Mouse (Mus musculus): ENCODE measurements at regions not wholly inside any gene's neighbourhood (a gene's known extent, or its start where the extent isn't known, plus 50 kb on each side); places are given as distances from the start of the nearest gene placed in this dataset.

DNA sequence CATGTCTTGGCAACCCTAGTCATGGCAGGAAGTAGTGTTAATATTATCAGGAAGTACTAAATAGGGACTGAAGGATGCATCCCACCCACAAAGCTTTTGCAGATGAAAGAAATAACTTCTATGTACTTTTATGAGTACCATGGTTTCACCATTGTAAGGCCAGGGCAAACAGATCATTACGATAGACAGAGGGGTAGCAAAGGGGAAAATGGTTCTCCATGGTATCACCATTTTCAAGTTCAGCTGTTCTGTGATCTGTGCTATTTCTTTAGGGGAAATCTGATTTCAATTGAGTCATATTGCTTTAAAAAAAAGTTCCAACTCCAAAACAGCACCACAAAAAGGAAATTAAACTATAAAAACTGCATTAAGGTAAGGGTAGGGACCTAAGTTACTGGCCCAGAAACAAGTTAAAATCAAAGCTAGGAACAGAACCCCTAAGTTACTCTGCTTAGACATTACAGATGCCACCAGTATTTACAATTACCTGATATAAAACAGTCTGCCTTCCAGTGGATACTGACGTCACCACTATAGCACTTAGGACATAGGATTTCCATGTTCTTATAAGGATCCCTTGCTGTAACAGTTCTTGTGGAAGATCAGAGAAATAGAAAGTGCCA, 610.4 kb downstream of the Bcl11a start:
- no peak for ATAC-seq (ENCODE audit: low TSS enrichment)

DNA sequence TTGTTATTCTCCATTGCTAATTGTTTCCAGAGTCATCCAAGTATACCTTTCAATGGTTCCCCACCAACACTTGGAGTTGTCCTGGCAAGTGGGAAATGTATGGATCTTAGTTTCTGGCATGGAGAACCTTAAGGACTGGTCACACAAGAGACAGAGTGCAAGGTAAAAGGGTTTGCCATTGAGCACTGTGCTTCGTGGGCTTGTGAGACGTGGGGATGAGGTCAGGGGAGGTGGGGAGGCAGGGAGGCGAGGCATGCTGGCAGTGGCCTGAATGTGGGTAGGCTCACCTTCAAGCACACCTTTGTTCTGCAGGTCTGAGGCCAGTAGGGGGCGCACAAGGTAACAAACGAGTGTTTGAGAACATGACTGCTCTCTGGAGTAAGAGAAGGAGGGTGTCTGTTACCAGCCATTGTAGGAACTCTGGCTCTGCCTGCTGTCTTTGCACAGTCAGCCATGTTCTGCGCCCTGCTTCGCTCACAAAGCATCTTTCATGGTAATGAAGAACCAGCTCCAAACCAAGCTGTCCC, 612.0 kb downstream of the Bcl11a start:
- ATAC-seq (ENCODE audit: low TSS enrichment) = peak; percentile 50; the same call in 1 of the 2 replicates

DNA sequence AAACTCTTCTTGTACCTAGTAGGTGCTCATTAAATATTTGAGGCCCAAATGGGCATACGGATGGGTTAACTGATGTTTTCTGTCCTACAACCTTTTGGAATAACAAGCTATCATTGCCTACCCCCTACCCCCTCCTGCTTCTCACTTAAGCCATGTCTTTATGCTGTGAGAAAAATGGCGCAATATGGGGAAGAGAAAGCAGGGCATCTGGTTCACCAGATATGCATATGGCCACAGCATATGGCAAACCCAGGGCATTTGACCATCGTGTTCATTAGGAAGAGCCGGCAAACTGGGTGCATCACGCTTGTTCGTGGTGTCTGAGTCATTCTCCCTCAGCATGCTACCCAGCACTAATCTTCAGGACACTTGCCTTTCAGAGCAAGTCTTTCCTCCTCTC, 616.1 kb downstream of the Bcl11a start:
- ATAC-seq (ENCODE audit: low TSS enrichment) = no peak

DNA sequence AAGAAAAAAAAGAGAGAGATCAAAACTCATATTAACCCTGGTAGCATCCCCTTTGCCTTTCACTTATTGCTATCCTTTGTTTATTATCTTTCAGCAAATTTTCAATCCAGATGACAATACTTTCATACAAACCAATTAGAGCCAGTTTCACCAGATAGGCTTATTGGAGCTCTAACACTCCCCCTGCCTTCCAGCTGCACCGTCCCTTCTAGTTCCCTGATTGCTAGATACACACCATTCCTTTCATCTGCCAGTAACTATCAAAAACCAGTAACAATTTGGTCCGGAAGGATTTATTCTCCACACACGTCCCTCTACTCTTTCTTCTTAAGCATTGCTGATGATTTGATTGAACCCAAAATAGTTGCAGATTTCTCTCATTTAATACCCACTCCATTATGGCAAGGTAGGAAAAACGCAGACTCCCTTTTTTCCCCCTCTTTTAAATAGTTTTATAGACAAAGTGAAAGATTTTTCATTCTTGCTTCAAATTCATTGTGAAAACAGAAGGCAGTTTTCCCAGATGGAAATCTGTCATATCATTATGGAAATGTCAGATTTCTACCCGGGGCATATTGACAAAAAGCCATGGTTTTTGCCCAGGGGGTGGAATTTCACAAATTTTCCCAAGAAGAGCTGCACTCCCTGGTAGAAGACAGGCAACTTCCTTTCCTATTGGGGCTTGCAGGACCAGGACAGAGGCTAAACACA, 617.3 kb downstream of the Bcl11a start:
- no peak for ATAC-seq (ENCODE audit: low TSS enrichment)

DNA sequence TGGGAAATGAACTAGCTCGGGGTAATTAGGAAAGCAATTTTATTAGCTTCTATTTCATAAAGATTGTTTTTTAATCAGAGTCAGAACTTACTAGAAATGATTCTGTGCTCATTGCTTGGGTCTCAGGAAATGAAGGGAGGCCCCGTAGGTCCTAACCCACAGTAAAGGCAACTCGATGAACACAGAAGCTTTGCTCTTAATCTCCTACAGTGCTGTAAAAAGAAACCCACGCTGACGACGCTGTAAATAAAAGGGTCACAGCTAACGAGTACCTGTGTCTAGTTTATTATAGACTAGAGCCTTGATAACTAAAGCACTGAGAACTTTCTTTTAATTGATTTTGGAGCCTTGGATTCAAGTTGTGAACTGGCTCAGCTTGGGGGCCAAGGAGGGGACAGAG, 618.7 kb downstream of the Bcl11a start:
- ATAC-seq (ENCODE audit: low TSS enrichment) = no peak

DNA sequence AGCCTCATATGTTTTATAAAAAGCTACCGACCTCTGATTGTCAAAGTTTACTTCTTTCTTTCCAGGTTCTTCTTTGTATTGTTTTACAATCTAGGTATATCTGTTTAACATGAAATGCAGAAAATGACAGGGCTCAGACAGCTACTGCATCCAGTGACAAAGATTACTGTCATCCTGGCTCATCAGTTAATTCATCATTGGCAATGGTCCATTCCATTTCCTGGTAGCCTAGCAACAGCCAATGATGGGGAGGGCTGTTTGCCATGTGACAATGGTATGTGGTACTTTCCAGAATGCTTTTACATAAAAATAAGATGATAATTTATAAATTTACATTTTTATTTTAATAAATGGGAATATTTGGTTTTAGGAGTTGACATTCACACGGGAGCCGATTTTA, 630.9 kb downstream of the Bcl11a start:
- ATAC-seq (ENCODE audit: low TSS enrichment) = no peak

DNA sequence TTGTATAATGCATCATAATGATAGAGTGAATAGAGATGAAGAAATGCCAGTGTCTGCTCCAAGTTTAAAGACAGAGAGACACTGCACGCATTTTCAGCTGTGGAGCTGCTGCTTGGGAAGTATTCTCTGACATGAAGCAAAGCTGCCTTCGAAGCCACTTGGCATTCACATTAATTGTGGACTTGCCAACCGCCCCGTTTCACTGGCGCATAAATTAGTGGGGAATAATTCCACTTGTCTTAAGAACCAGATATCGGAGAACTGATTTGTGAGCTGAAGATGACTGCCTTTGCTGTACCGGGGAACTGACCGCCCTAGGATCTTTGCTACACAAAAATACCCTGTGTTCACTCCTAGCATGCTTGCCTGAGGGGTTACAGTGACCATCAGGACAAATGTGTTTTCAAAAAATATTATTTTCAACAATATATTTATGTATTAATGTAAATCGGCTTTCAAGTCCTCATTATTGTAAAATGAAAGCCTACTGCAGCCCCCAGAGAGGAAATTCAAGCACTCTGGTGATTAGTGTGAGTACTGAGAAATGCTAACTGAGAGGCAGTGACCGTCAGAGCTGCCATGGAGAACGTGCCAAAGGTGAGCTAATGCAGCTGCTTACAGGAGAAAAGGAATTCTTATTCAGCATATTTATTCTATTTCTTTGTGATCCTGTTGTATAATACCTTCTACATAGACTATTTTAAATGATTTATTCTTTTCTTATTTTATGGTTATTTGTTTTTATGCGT, 638.9 kb downstream of the Bcl11a start:
- ATAC-seq (ENCODE audit: low TSS enrichment) = peak; percentile 67

DNA sequence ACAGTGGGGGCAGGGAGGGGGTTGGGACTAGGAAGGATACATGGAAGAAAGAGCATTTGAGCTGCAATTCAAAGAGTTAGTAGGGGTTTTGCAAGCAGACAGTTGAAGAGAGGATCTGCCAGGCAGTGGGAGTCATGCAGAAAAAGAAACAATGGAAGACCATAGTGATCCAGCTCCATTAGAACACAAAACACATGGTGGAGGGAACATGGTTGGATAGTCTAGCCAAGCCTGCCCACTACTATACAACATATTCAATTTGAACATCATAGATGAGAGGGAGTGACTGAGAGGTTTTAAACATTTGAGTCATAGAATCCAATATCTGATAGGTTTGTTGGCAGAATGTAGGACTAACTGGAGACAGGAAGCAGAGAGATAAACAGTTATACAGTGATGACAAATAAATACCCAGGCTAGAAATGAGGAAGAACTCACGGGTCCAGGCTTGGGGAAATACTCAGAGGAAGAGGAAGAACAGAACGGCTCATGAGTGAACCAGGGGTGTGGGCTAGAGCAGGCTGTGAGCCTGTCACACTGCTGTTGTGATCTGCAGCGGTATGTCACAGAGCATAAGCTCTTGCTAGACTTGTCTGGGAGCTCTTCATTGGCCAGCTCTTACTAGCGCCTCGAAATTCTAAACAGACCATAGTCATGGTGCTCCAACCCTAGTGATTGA, 646.5 kb downstream of the Bcl11a start:
- no peak for ATAC-seq (ENCODE audit: low TSS enrichment)

DNA sequence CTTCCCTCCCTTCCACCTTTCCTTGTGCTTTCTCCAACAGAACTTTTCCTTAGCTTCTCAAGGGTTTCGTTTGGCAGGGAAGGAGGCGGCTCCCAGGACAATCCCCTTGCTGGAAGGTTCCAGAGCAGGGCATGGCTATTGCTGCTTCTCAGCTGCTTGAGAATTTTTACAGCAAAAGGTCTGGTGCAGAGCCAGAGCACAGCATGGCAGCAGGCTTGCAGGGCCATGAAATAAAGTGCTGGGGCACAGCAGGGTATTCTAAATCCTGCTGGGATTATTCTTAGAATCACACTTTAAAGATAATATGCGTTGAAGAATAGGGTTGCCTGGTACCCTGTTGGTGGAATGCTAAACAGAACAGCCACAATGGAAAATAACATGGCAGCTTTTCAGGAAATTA, 648.5 kb downstream of the Bcl11a start:
- ATAC-seq (ENCODE audit: low TSS enrichment) = no peak; the same call in 1 of the 2 replicates

DNA sequence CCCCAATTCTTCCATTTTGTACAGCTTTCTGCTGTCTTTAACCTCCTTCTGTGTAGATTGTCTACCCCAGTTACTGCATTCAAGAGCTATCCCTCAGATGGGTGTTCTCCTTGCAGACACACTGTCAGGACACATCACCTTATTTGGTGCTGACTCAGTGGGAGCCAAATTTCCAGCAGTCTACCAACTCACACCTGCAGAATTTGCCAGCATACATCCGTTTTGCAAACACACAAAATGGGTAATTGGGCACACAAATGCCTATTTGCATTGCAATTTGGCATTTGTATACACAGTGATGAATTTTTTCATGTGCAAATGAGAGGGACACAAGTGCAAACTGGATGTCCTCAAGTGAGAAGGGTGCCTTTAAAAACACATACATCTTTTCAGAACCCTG, 649.5 kb downstream of the Bcl11a start:
- ATAC-seq (ENCODE audit: low TSS enrichment) = peak; percentile 44; the same call in 1 of the 2 replicates

DNA sequence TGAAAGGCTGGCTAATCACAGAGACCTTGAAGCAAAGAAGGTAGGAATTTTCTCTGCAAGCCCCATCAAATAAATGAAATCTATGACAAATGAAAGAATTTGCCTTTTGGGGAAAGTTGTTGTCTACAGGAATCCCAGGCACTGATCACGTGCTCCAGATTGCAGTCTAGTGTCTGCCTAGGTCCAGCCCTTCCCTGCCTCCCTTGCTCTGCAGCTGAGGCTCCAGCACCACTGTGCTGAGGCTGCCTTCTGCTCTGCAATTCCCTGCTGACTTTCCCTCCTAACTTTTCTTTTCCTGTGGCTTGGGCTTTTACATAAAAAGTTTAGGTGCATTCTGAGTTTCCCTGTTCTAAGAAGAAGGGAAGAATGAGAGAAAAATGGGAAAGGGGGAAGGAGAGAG, 653.6 kb downstream of the Bcl11a start:
- ATAC-seq (ENCODE audit: low TSS enrichment) = no peak

DNA sequence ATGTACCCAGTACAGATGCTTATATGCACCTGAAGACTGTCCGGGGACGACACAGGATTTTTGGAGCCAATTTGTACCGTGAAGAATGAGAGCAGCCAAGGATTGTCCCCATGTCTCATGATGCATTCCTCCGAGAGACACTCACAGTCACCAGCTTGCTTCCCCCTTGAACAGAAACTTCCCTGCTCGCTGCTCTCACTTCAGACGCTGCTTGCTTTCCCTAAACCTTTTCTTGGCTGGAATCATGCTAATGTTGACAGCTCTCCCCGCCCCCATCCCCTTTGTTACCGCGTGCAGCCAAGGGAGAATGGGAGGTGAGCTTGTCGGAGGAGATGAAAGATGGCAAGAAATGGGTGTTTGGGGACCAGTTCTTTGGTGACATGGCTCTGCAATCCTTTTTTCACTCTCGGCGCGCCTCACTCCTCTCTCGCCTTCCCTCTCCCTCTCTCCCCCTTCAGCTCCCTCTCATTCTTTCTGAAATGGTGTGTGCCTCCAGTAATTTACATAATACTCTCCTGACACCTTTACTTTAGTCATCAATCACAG, 661.9 kb downstream of the Bcl11a start:
- peak; percentile 53 for ATAC-seq (ENCODE audit: low TSS enrichment)

DNA sequence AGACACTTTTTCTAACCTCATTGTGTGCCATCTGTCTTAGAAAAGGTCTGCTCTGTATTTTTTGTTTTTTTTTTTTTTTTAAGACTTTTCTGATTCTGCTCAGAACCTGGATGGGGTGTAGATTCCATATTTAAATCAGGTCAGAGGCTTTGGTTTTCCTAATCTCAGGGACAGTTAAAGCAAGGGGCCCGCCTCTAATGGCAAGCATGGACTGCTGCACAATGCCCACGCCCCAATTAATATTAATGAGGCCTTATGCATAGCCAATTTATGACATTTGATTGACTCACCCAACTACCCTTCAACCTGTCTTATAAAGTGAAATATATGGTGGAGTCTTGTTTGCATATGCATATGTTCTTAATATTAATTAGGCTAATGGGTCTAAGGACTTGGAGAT, 662.6 kb downstream of the Bcl11a start:
- ATAC-seq (ENCODE audit: low TSS enrichment) = no peak

DNA sequence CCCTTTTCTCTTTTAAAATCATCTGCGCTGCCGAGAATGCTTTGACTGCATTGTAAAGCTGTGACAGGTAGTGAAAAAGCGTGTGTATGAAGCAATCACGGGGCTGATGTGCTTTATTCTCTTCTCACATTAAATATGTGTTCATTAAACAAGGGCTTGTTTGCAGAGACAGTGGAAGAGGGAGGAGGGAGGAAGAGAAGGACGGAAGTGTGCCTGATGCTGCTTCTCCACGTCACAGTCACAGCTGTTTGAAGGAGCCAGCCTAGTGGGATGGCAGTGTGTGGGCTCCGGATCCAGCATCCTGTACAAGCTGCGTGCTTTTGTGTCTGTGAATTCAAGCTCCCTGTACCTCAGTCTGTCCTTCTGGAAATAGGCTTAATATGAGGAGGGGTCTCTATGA, 664.7 kb downstream of the Bcl11a start:
- ATAC-seq (ENCODE audit: low TSS enrichment) = peak; percentile 96

DNA sequence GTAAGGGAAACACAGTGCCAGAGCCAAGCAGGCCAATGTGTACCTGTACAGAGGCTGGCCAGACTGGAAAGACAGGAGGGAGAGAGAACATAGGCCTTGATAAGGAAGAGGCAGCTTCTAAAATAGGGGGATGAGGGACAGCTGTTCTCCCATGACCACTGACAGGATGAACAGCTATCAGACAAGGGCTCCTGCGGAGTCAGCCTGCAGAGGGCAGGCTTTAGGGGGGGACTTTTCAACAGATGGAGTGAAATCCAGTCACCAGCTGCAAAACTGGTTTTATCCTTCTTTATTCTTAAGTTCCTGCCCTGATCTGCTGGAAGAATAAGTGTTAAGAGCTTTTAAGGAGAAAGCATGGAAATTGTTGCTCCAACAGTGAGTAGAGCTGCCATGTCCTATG, 665.6 kb downstream of the Bcl11a start:
- ATAC-seq (ENCODE audit: low TSS enrichment) = peak; percentile 8; the same call in 1 of the 2 replicates

DNA sequence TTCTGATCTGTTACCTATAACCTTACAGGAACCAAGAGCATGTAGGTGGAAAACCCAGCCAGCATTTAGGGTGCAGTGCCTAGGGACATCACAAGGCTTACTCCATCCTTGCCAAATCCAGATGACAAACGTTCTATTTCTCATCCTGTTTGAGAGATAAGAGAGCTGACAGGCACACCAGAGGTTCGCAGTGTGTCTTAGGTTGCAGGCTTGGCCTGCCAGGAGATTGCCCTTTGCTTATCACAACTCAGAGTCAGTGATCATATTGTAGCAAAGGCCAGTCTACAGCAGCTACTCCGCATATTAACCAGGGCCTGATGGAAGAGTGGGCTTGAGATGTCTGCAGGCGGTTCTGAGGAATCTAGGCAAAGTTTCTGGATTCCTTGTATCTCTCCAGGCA, 668.0 kb downstream of the Bcl11a start:
- no peak for ATAC-seq (ENCODE audit: low TSS enrichment)

DNA sequence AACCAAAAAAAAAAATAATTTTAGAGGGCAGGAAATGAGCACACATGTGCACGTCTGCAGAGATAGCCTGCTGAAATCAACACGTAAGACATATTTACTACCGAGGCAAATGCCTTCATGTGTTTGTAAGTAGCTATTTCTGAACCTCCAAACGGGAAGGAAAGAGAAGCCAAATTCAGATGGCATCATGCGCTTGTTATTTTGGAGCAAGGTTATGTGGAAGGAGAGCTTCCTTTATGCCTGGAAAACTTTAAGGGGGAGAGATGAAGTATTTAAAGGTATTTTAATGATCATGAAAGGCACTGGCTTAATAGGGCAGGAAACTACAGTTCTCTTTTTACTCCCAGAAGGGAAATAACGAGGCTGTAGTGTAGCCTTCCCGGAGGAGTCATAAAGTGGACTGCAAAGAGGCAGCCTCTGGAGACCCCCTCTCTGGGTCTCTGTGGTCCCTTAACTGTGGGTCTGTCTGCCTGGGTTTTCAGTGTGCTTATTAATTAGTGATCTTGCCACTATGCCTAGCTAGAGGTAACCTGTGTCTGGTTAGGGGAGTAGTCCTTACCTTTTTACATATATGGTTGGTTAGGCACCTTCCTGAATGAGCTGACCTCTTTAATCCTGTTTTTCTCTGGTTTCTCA, 672.4 kb downstream of the Bcl11a start:
- peak; percentile 67 for ATAC-seq (ENCODE audit: low TSS enrichment)

DNA sequence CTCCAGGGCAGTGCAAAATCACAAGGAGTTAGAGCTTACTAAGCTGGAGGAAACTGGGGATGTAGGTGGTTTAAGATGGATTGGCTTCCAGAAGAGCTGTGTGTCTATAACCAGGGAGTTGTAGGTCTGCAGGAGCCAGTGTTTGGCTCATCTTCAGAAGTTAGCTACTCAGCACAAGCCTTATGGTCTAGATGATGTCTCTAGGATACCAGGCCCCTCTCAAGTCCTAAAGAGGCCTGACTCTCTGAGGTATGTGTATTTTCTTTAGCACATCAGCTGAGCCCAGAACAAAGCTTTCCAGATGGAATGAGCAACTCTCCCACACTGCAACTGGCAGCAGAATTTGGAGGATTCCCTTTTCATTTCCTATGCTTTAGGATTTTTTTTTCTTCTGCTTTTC, 680.3 kb downstream of the Bcl11a start:
- ATAC-seq (ENCODE audit: low TSS enrichment) = peak; percentile 96

DNA sequence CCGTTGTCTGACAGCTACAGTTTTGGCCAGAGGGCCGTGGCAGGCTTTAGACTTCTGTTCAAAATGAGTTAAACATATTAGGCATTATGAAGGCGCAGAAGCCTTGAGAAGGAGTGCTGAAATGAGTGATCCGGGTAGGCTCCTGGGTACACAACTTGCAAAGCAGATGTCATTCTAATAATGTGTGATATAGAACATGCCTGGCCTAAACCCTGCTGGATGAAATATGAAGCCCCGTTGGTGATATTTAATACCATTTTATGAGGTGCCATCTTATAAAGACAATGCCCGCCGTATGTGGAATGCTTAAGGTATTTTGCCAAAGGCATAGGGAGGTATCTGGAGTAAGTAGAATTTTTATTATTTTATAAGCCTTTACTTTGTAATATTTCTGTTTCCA, 705.6 kb downstream of the Bcl11a start:
- ATAC-seq (ENCODE audit: low TSS enrichment) = no peak

DNA sequence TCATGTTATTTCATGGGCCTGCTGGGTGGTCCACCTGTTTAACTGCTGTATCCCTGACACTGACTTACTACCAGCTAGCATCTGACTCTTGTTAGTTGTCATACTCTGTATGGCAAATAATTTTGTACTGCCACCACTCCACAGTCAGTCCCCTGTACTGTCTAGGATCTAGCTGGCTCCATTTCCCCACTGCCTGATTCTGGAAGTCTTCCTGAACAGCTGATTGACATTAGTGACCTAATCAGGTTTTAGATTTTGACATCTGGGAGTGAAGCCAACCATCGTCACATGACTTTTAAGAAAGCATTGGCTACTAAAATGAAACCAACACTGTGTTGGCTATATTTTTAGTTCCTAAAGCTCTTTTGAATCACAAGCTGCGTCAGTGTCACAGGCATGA, 711.3 kb downstream of the Bcl11a start:
- ATAC-seq (ENCODE audit: low TSS enrichment) = no peak

DNA sequence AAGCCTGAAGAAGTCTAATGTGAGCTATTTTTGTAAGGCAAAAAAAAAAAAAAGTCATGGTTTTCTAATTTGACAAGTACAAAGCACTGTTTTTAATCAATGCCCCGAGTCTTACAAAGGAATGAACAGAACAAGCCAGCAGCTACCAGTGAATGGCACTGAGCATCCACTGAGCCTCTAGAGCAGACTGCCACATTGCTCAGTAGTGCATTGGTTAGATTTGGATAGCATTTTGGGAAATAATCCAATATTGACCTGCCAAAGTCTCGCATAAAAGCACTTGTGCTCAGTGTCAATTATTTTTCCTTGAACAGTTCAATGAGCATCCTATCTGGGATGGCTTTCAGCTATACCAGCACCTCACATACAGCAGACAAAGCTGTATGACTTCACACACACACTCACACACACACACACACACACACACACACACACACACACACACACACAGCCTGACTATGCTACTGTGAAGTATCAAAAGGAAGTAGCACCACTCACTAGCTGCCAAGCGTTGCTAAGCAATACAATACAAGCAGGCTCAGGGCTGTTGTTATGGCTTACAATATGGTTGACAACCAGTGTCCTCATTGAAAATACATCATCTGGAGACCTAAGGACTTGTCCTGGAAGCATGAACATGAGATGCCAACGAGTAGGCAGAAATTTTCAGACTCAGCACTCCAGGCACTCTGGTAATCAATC, 717.8 kb downstream of the Bcl11a start:
- ATAC-seq (ENCODE audit: low TSS enrichment) = no peak
